Mouse (Mus musculus) ES-E14 (cell line): ENCODE measurements around the gene Krtap3-3. TPM values are rescaled to one million over a fixed set of nuclear protein-coding genes. Genes with fewer than 3 reads are reported as not detected.

Source experiments
- DNase-seq: peaks from one replicate; pipeline ENCODE4 v3.0.0-alpha.2; 2013; ENCODE audit warnings: low read depth, low spot score
- H3K27ac ChIP-seq: 2 replicates; pipeline ENCODE4 v1.5.1; 2012; ENCODE audit warnings: low read depth, mild to moderate bottlenecking, low read length, moderate library complexity, mixed read lengths; ENCODE audit not compliant: poor library complexity, insufficient read depth, severe bottlenecking
- H3K36me3 ChIP-seq: 2 replicates; pipeline ENCODE4 v1.6.1; 2012; ENCODE audit warnings: mild to moderate bottlenecking, low read length, moderate library complexity, mixed read lengths; ENCODE audit not compliant: control insufficient read depth, poor library complexity, insufficient read depth, severe bottlenecking
- H3K4me1 ChIP-seq, 2 experiments: fragments of 150-350 bp in 1 of 2; sonication (generic) in 1 of 2; 2 replicates each; pipeline ENCODE4 v1.6.1; 2012; ENCODE audit warnings: low read length in 2 of 2, mild to moderate bottlenecking in 1 of 2, mixed read lengths in 1 of 2; ENCODE audit not compliant: control insufficient read depth in 2 of 2, insufficient read depth in 2 of 2, poor library complexity in 1 of 2
- H3K4me3 ChIP-seq, 2 experiments: fragments of 150-350 bp in 1 of 2; sonication (generic) in 1 of 2; 2 replicates each; pipeline ENCODE4 v1.5.1; 2012; ENCODE audit warnings: low read length in 2 of 2, low read depth in 1 of 2, mild to moderate bottlenecking in 1 of 2, mixed read lengths in 1 of 2; ENCODE audit not compliant: insufficient read depth in 1 of 2, poor library complexity in 1 of 2, severe bottlenecking in 1 of 2
- H3K9ac ChIP-seq: 2 replicates; pipeline ENCODE4 v1.6.1; 2012; ENCODE audit warnings: low read depth, mild to moderate bottlenecking, low read length, mixed read lengths; ENCODE audit not compliant: poor library complexity, insufficient read depth, severe bottlenecking
- H3K9me3 ChIP-seq: fragments of 150-350 bp; sonication (generic); 2 replicates; pipeline ENCODE4 v1.6.1; 2012; ENCODE audit warnings: low read depth, mild to moderate bottlenecking, low read length; ENCODE audit not compliant: control insufficient read depth, insufficient read depth
- CHD2 ChIP-seq: IDR thresholded peaks from 2 replicates; pipeline ENCODE4 v1.6.1; 2014; ENCODE audit warnings: mild to moderate bottlenecking, low read depth, low read length, inconsistent platforms
- HCFC1 ChIP-seq: IDR thresholded peaks from 2 replicates; pipeline ENCODE4 v1.6.1; 2012; ENCODE audit warnings: low read length, inconsistent platforms, borderline replicate concordance; ENCODE audit not compliant: insufficient read depth
- MAFK ChIP-seq: IDR thresholded peaks from 2 replicates; pipeline ENCODE4 v1.6.1; 2014; ENCODE audit warnings: mild to moderate bottlenecking, low read depth, low read length, inconsistent platforms; ENCODE audit not compliant: insufficient read depth
- ZC3H11A ChIP-seq: IDR thresholded peaks from 2 replicates; pipeline ENCODE4 v1.6.1; 2012; ENCODE audit warnings: low read depth, mild to moderate bottlenecking, inconsistent platforms, low read length, borderline replicate concordance
- ZNF384 ChIP-seq: IDR thresholded peaks from 2 replicates; pipeline ENCODE4 v1.6.1; 2012; ENCODE audit warnings: low read depth, low read length, inconsistent platforms
- in situ Hi-C, 2 experiments: fragments of 600-800 bp; cut with MboI; formaldehyde crosslinking; loops; one replicate each; pipeline ENCODE4 v1.15.1; 2025; ENCODE audit warnings: low sequenced_read_pairs in 2 of 2, inconsistent platforms in 1 of 2; ENCODE audit not compliant: unreplicated experiment in 2 of 2
- total RNA-seq: library from RNA; depleted of rRNA; stranded (reverse); fragments of 300-350 nt; gene quantifications from 2 replicates; pipeline ENCODE4 v1.2.3, GENCODE M21; 2012

The Krtap3-3 gene
- total RNA-seq, 1 experiment, result not detected

- Histone ChIP-seq H3K9ac (no peak within 1 kb of the TSS), H3K4me1 (no peaks in the 10 kb centered on the region), H3K36me3 (no peaks in the 10 kb centered on the region), H3K9me3 (no peaks in the 10 kb centered on the region), H3K27ac (no peak within 1 kb of the TSS), H3K4me3 (no peak within 1 kb of the TSS)
- no peak for DNase-seq
- in situ Hi-C loops, result no loop called here
- TF ChIP-seq HCFC1 (no peak), CHD2 (no peak), MAFK (no peak), ZC3H11A (no peak), ZNF384 (no peak)
Observed at GRCm38 (mm10) chr11:99566530-99566929, 15.9 kb upstream of the Krtap3-3 start, which contains the start of gene Krtap3-1. TSS of gene Krtap3-1 (minus strand) at chr11:99566630.

GRCm38 (mm10) chr11:99562580-99562979 is 11.9 kb upstream of the Krtap3-3 start:
- DNase-seq, result no peak
- no peaks in the 10 kb centered on the region for H3K36me3 ChIP-seq
- H3K4me3 ChIP-seq, result no peak overlapping the region
- H3K27ac ChIP-seq, result no peak overlapping the region
- TF ChIP-seq MAFK (no peak), CHD2 (no peak), HCFC1 (no peak), ZNF384 (no peak), ZC3H11A (no peak)
- no peak overlapping the region for H3K9ac ChIP-seq
- no peaks in the 10 kb centered on the region for H3K4me1 ChIP-seq
- no peaks in the 10 kb centered on the region for H3K9me3 ChIP-seq
- in situ Hi-C loops, result no loop called here

DNA sequence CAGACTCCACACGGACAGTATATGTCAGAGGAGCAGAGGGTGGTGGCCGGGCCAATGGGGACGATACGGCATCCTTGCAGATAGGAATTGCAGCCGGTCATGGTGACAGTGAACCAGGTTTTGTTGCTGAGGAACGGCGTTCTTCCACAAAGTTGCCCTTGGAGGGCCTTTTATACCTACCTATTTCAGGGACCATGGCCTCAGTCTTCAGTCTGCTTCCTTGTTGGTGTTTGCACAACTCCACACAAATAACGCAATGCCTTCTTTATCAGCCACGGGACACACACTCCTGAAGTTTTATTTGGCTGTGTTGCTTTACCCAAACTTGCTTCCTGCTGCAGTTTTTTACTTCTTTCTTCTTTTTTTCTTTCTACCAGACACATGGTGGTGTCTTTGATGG is 8.7 kb upstream of the Krtap3-3 start, which contains the start of gene Gm11939:
Gene Gm11939, minus strand, starts transcription at position 101 of the 400 bp plus-strand sequence.
- in situ Hi-C loops, result no loop called here
- Histone ChIP-seq H3K9ac (no peak within 1 kb of the TSS), H3K4me1 (no peaks in the 10 kb centered on the region), H3K27ac (no peak within 1 kb of the TSS), H3K9me3 (no peaks in the 10 kb centered on the region), H3K36me3 (no peaks in the 10 kb centered on the region), H3K4me3 (no peak within 1 kb of the TSS)
- no peak for DNase-seq
- TF ChIP-seq ZNF384, result no peak
- TF ChIP-seq ZC3H11A, result no peak
- no peak for TF ChIP-seq HCFC1
- no peak for TF ChIP-seq CHD2
- no peak for TF ChIP-seq MAFK

GRCm38 (mm10) chr11:99557976-99558745 is 7.5 kb upstream of the Krtap3-3 start:
- TF ChIP-seq MAFK (no peak), ZC3H11A (no peak), HCFC1 (no peak), CHD2 (no peak), ZNF384 (no peak)
- no peaks in the 10 kb centered on the region for H3K36me3 ChIP-seq
- no peak overlapping the region for H3K4me3 ChIP-seq
- H3K4me1 ChIP-seq, result no peaks in the 10 kb centered on the region
- in situ Hi-C loops, result no loop called here
- no peaks in the 10 kb centered on the region for H3K9me3 ChIP-seq
- DNase-seq, result no peak
- H3K9ac ChIP-seq, result no peak overlapping the region
- H3K27ac ChIP-seq, result no peak overlapping the region
